8 mouse cellular contexts compared by ENCODE assay signal in the genomic region with DNA sequence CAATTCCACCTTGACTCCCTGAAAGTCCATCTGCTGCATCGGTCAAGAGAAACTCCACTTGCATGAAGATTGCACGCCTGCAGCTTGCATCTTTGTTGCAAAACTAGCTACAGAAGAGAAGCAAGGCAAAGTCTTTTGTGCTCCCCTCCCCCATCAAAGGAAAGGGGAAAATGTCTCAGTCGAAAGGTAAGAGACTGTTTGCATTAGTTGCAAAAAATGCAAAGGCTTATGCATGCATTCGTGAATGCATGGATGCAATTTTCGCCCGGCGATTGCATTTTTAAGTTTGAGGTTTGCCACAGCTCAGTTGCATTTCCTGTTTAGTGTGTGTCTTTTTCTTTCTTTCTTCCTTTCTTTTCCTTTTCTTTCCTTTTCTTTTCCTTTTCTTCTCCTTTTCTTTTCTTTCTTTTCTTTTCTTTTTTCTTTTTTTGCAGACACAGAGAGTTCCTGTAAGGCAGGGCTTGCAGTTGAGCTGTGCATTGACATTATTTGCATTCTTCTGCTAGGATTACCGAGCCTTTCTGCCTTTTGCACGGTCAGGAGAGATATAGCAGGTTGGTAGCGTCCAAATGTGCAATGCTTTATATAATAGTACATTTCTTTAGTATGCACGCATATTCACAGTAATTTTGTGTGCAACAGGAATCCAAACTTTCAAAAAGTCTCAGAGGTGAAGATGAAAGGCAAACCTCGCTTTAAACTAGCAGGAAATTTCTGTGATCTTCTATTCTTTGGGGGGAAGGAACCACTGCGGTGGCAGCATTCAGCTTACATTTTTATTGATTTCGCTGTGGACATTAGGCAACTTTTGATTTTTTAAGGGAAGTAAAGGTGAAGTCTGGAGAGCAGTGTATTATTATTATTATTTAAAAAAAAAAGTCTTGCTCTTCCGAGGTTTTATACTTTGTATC. TPM values are rescaled to one million over a fixed set of nuclear protein-coding genes. Genes with fewer than 3 reads are reported as not detected.
DNase-seq lines count a peak whose midpoint lies in the region; ATAC-seq and TF ChIP-seq lines count a peak whose summit lies in the region.

No protein-coding gene starts in this region.

- 5% methylated on average over 15 of the region's 15 CpGs for WGBS in heart, adult 2 months
- 5% methylated on average over 15 of the region's 15 CpGs for WGBS in forebrain, embryonic 14.5 days
- WGBS in liver, embryonic 15.5 days (ENCODE audit: insufficient replicate concordance), result 4% methylated on average over 15 of the region's 15 CpGs

- DNase-seq in heart, adult 2 months, result no peak
- no peak for DNase-seq in heart, adult 9 months (ENCODE audit: low spot score in 2 of 2)
- peak; percentile 11 for DNase-seq in CD4-positive helper T cell, adult 2 months (ENCODE audit: low read depth, low spot score)
- DNase-seq in forebrain, embryonic 14.5 days (ENCODE audit: low spot score), result peak; percentile 29
- DNase-seq in adipocyte (ENCODE audit: low spot score), result no peak
- no peak for DNase-seq in thymus, postnatal 36 days
- no peak for DNase-seq in ovary, postnatal 10 days (ENCODE audit: low spot score)

- no peaks in the 10 kb centered on the region for H3K9me3 ChIP-seq in forebrain, embryonic 14.5 days (replicated peaks; ENCODE audit: control insufficient read depth, low read length)
- no peaks in the 10 kb centered on the region for H3K9me3 ChIP-seq in liver, embryonic 15.5 days (replicated peaks)

- H3K36me3 ChIP-seq in heart, adult 2 months (ENCODE audit: control insufficient read depth, insufficient read depth, low read length), result peaks cover 11% of the 10 kb centered on the region
- H3K36me3 ChIP-seq in forebrain, embryonic 14.5 days (ENCODE audit: control insufficient read depth, insufficient read depth, low read length), result no peaks in the 10 kb centered on the region
- no peaks in the 10 kb centered on the region for H3K36me3 ChIP-seq in liver, embryonic 15.5 days (replicated peaks)

- intact Hi-C loops in heart, adult 2 months (cut with DNase I), result no loop called here

- no peaks in the 10 kb centered on the region; the same call in 1 of the 2 replicates for H3K79me2 ChIP-seq in heart, adult 2 months (replicated peaks; ENCODE audit: control insufficient read depth, insufficient read depth, low read length)

- peak overlapping the region; percentile 55 for H3K9ac ChIP-seq in heart, adult 2 months (ENCODE audit: low read depth, low read length)
- peak overlapping the region; percentile 55 for H3K9ac ChIP-seq in forebrain, embryonic 14.5 days (ENCODE audit: low read length)
- H3K9ac ChIP-seq in liver, embryonic 15.5 days, result peak overlapping the region; percentile 22; the same call in 1 of the 2 replicates

- peak; percentile 25; the same call in 1 of the 2 replicates for ATAC-seq in forebrain, embryonic 14.5 days
- ATAC-seq in liver, embryonic 15.5 days (ENCODE audit: insufficient read depth), result peak; percentile 22; the same call in 1 of the 2 replicates

- H3K4me3 ChIP-seq in heart, adult 2 months, result peak overlapping the region; percentile 56
- peak overlapping the region; percentile 56 for H3K4me3 ChIP-seq in forebrain, embryonic 14.5 days (ENCODE audit: low read depth, low read length)
- peak overlapping the region; percentile 59 for H3K4me3 ChIP-seq in liver, embryonic 15.5 days (replicated peaks)

- no peak for TF ChIP-seq CTCF in heart, adult 2 months (IDR thresholded peaks at IDR 0.05)

- H3K4me1 ChIP-seq in heart, adult 2 months (ENCODE audit: control insufficient read depth, insufficient read depth, low read length), result peaks cover 4% of the 10 kb centered on the region
- peaks cover 29% of the 10 kb centered on the region for H3K4me1 ChIP-seq in forebrain, embryonic 14.5 days (ENCODE audit: control insufficient read depth, insufficient read depth, low read length)
- peaks cover 25% of the 10 kb centered on the region for H3K4me1 ChIP-seq in liver, embryonic 15.5 days (replicated peaks)

- no peaks in the 10 kb centered on the region for H3K27me3 ChIP-seq in heart, adult 2 months (ENCODE audit: control insufficient read depth, insufficient read depth, low read length)
- H3K27me3 ChIP-seq in forebrain, embryonic 14.5 days (replicated peaks; ENCODE audit: control insufficient read depth, insufficient read depth, low read length), result no peaks in the 10 kb centered on the region
- no peaks in the 10 kb centered on the region for H3K27me3 ChIP-seq in liver, embryonic 15.5 days

- TF ChIP-seq EP300 in heart, adult 2 months (IDR thresholded peaks at IDR 0.05; ENCODE audit: insufficient read depth, low read depth, low read length), result no peak

- no peak for TF ChIP-seq POLR2A in heart, adult 2 months (IDR thresholded peaks at IDR 0.05; ENCODE audit: insufficient read depth, low read depth, low read length)

- peak overlapping the region; percentile 53 for H3K4me2 ChIP-seq in forebrain, embryonic 14.5 days (ENCODE audit: low read length)
- H3K4me2 ChIP-seq in liver, embryonic 15.5 days, result peak overlapping the region; percentile 69

- H3K27ac ChIP-seq in heart, adult 2 months, result peak overlapping the region; percentile 36; the same call in 1 of the 2 replicates
- H3K27ac ChIP-seq in forebrain, embryonic 14.5 days (ENCODE audit: low read depth, low read length), result no peak overlapping the region
- no peak overlapping the region for H3K27ac ChIP-seq in liver, embryonic 15.5 days (replicated peaks)

RNA-seq across cellular contexts. Expression of a gene that starts 0.6 kb away (rescaled TPM):
- total RNA-seq in heart, adult 2 months (2021), result 1 to 10 TPM; 3.8 TPM
- 4.1 and 5.5 TPM in 2 replicates for polyA plus RNA-seq in heart, adult 2 months (2012; rRNA removed)
- 46.9 and 50.9 TPM in 2 replicates for polyA plus RNA-seq in forebrain, embryonic 14.5 days (2014; fragmentation: Nextera tagmentation; extraction: Ambion mirVana)
- 4.9 and 5.0 TPM in 2 replicates for polyA plus RNA-seq in liver, embryonic 15.5 days (2015; fragmentation: Nextera tagmentation; extraction: Ambion mirVana)

Comparison
In these comparisons a context has a peak if more than half of its experiments do, and no peak if none do; other contexts are left out.
1. DNase-seq: peak in CD4-positive helper T cell, adult 2 months (single experiment) and forebrain, embryonic 14.5 days (single experiment); none in heart, adult 2 months (0 of 2), heart, adult 9 months (0 of 2), adipocyte (single experiment), thymus, postnatal 36 days (0 of 2) and ovary, postnatal 10 days (single experiment).
2. Peak in every context shown above with its lines, with median percentiles within 50 percentile points of each other: H3K4me3 ChIP-seq and H3K9ac ChIP-seq.